Mouse (Mus musculus): ENCODE results near the gene Anxa6. TPM values are rescaled to one million over a fixed set of nuclear protein-coding genes. Genes with fewer than 3 reads are reported as not detected.
A peak's percentile ranks its signal among the peaks of the same experiment; 100 is the strongest.

Anxa6 gene
- total RNA-seq (2021), result 100 to 1,000 TPM; 297 to 313 TPM
- long read RNA-seq, experiment 1, transcript Anxa6-201 (25 exons, 2,471 nt), result minor isoform, 114 of 535 reads
- long read RNA-seq, experiment 1, transcript Anxa6-202 (26 exons, 2,489 nt), result major isoform, 366 of 535 reads
- long read RNA-seq, experiment 1, partial matches to known transcripts, result 31 of 535 reads
- long read RNA-seq, experiment 1, other reads (novel, unspliced or antisense), result 24 of 535 reads
- long read RNA-seq, experiment 2, transcript Anxa6-202 (26 exons, 2,489 nt), result major isoform, 327 of 460 reads
- long read RNA-seq, experiment 2, transcript Anxa6-201 (25 exons, 2,471 nt), result minor isoform, 91 of 460 reads
- long read RNA-seq, experiment 2, partial matches to known transcripts, result 27 of 460 reads
- long read RNA-seq, experiment 2, other reads (novel, unspliced or antisense), result 15 of 460 reads

DNA sequence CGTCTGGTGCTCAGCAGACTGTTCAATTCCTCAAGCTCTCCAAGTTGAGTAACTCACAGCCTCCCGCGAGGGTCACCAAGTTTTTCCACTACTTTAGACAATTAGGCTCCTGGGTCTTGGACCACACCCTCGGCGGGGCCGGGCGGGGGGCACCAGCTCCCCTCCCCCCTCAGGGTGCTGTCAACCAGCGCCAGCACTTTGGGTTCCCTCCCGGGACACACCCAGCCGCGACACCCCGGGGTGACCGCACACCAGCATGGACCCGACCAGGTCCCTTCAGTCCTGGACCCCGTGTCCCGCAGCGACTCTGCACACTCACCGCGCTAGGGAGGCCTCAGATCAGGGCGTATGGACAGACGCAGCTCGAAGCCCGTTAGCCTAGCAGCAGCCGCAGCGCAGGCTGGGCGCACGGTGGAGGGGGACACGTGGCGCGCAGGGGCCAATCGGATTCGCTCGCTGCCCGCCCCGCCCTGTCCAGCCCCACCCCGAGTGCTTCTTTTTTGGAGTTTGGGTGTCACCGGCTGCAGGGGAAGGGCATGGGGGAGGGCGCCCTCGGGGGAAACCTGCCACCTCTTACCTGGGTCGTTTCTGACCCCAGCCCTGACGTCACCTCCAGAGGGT, at the start of gene Anxa6:
Gene Anxa6, minus strand, starts transcription at position 406 of the 621 bp plus-strand sequence.
- DNase-seq, result peak; percentile 88

DNA sequence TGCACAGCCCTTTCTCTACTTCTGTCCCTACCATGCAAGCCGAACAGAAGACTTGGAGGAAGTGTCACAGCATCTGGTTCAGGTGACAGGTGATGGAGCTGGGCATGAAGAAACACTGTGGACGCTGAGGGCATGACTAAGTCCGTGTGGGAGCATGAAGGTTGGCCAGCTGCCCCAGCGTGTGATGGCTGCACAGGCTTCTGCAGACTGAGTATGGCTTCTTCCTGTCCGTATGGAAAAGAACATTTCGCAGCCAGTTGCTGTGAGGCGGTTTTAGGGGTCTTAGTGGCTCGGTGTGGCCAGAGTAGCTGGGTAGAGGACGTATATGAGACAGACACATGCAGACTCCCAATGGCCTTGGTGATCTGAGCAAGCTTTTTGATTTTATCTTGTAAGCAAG, 48.0 kb upstream of the Anxa6 start:
- DNase-seq, result no peak

DNA sequence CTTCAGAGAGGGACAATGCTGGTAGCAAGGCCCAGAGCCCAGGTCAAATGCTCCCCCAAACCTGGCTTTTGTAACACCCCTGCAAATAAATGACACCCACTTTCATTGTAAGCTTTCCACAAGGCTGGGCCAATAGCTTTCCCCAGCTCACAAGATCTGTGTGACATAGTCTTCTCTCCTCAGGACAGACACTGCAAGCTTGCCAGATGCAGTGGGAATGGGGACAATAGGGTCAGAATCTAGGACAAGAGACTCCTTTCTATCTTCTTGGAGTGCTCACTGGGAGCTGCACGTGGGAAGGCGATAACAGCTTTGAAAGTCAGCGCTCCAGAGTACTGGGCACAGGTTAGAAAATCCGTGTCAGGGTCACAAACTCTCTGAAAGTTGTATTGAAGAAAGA, 45.9 kb upstream of the Anxa6 start:
- no peak for DNase-seq

DNA sequence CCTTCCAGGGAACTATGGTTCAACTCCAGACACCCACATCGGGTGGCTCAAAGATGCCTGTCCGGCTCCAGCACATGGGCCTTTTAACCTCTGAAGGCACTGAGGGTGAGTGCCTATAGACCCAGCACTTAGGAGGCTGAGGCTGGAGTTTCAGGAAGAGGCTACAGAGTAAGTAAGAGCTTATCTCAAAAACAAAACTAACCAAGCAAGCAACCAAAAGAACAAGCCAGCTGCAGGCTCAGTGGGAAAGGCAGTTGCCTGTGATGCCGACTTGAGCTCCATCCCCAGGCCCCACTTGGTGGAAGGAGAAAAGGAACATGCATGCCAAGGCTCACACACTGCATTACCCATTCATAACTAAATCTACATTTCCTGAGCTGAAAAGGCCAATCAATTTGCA, 45.3 kb upstream of the Anxa6 start:
- DNase-seq, result no peak

DNA sequence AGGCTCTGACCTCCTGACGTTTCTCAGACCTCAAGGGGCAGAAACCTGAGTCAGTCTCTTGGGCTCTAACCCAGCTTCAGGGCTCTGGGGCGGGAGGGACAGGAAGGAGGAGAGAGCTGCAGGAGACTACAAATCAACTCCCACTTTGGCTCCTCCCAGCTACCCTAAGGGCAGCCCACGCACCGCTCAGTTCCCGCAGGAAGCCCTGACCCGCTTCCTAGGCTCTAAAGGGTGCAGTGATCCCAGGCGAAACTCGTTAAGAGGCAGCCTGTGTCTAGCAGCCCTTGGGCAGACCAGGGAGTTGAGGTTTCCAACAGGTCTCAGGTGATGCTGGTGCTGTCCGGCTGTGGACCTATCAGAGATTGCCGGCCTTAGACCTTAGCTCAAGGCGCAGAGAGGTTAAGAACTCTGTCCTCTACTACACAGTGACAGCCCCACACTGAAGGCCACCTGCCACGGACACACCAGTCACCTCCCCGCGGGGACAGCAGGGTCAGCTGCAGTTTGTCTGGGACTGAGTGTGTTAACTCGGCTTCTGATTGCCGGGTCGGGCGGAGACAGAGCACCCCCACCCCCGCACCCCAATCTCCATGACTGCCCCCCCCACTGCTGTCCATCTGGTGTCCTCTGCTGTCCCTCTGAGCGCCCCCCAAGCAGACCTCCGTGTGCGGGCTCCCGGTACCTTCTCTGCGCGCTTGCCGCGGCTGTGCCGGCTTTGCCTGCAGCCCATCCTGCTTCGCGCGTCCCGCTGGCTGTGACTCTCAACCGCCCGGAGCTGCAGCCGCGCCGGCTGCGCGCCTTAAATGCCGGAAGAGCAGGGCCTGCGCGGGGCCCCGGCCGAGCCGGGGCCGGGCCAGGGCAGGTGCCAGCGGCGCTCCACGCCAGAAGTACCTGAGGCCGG, 44.3 kb upstream of the Anxa6 start, which contains the start of gene Ccdc69:
Gene Ccdc69, minus strand, starts transcription at position 801 of the 901 bp plus-strand sequence.
- peak; percentile 61 for DNase-seq

DNA sequence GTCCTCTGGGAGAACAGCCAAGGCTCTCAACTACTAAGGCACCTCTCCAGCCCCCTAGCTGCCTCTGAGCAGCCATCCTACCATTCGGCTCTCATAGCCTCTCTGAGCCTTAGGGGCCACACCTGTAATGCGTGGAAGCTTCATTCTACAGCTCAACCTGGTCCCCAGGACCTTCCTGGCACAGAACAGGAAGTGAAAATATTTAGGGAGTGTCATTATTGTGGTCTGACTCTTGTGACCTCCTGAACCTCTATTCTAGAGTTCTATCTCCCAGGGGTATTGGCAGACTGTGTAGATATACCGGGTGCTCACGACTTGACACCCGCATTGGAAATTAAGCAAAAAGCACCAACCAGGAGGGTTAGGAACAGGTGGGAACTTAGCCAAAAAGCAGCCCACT, 43.0 kb upstream of the Anxa6 start:
- no peak for DNase-seq

DNA sequence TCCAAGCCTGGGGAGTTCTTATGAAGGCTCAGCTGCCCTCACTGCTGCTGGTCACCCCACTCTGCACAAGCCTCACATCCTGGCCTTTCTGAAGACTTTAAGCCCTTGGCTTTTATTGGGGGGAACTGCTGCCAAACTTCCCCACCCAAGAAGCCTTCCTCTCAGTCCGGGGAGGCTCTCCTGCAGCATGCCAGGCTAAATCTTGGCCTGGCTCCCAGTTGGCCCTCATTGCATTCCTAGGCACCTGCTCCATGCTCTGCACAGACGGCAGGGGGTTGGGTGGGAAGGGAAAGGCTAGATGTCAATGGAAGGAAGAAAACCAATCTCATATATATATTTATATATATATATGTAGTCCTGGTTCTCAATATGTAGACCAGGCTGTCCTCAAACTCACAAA, 42.4 kb upstream of the Anxa6 start:
- peak; percentile 50 for DNase-seq

DNA sequence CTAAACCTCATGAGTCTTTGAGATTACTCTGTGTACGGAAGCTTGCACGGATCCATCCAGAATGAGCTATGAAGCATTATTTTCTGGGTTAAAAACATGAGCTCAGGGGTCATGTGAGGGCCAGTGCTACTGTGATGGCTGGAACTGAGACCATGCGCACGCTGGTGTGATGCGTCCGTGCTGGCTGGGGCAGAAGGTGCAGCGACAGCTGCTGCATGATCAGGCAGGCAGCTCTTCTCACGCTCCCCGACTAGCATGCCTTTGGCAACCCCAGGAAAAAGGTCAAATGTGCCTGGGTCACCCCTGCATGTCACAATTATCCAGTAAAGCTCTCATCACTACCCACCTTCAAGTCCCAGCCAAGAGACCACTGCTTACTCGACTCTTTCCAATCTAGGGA, 39.9 kb upstream of the Anxa6 start:
- DNase-seq, result peak; percentile 30

DNA sequence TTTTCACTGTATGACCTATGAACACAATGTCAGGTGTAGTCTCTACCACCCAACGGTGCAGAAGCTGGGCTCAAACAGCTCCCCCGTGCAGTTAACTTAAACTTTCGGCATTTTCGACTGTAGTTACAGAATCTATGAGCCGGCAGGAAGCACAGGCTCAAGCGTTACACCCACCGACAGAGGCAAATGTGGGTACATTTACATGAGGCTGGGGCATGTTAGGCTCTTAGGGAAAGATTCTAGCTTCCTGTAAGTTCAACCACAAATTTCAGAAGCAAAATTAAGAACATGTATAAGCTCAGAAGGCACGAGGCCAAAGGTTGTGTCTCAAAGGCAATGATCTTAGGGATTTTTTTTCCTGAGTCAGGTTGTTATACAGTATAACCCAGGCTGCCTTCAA, 39.2 kb upstream of the Anxa6 start:
- DNase-seq, result no peak

DNA sequence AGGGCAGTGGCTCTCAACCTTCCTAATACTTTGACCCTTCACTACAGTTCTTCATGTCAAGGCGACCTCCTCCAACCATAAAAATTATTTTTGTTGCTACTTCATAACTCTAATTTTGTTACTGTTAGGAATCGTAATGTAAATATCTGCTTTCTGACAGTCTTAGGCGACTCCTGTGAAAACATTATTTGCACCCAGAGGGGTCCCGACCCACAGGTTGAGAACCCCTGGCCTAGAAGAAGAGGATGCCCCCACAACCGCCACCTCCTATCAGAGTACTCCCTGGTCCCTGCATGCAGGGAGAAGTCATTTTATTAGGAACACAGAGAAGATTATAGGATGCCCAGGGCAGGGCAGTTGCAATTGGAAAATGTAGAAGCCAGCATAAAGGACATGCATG, 38.1 kb upstream of the Anxa6 start:
- no peak for DNase-seq

DNA sequence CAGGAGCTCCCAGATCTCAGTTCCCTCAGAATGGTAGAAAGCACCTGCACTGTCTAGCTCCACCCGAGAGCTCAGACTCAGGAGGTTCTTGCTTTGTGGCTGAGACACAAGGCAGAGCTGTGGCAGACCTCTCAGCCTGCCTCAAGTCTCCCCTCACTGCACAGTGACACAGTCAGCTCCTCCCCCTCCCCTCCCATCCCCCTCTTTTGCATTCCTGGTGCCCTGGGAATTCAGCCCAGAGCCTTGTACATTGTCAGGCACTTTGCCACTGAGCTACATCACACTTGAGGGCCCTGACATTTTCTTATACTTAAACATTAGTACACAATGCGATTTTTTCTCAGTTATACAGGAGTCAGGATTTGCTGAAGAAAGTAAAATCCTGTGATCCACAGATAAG, 35.8 kb upstream of the Anxa6 start:
- no peak for DNase-seq

DNA sequence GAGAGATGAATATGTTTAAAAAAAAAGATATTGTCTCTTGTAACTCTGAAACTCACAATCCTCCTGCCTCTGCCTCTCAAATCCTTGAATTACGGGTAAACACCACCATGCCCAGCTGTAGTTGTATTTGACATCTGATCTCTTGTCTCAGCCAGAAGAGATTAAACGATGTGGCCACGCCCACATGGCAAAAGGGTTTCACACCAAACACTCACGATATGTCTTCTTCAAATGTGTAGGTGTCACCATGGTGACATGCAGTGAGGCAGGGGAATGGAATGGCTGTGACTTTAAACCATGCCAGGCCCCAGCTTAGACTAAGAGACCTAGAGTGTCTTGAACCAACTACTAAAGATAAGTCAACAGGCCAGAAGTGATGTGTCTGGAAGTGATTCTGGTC, 33.7 kb upstream of the Anxa6 start:
- DNase-seq, result no peak

DNA sequence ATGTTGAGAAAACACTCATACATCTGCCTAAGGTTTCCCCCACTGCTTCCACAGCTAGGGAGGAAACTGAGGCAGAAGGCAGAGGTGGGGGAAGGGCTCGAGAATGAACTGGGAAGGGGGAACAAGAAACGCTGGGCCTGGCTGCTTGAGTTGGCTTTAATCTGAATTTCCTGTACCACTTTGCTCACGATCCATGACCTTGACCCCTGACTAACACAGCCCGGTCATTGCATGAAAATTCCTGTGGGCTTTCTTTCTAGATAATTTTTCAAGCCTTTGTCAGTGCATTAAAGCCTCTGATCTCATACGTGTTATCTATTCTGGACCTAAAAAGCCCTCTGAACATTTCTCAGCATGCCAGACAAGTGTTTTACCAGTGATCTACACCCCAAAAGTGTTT, 29.6 kb upstream of the Anxa6 start:
- DNase-seq, result no peak

DNA sequence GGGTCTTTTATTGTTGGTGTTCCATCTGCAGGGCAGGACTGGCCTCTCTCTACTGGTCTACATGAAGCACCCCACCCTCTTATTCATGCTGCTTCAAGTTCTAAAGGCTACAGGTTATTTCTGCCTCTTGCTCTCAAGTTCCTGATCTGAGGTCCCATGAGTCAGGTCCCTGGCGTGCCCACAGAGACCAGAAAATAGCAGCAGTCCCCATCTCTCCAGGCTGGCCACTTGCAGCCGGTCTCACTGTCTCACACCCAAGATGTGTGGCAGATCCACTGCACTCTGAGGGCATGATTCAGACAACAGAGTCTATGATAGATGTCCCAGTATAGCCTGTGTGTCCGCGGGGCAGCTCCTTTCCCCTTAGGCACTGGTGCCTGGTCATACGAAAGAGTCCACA, 27.6 kb upstream of the Anxa6 start:
- DNase-seq, result no peak

DNA sequence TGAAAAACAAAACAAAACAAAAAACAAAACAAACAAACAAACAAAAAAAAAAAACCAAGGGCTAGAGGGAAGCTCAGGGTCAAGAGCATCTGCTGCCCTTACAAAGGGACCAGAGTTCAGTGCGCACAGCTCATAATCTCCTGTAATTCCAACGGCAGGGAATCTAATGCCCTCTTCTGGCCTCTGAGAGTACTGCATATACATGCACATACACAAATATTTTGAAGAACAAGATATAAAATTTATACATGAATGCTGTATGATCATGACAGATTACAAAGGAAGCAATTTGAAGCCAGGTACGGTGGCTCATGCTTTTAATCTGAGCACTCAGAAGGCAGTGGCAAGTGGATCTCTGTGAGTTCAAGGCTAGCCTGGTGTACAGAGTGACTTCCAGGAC, 24.3 kb upstream of the Anxa6 start:
- DNase-seq, result no peak

DNA sequence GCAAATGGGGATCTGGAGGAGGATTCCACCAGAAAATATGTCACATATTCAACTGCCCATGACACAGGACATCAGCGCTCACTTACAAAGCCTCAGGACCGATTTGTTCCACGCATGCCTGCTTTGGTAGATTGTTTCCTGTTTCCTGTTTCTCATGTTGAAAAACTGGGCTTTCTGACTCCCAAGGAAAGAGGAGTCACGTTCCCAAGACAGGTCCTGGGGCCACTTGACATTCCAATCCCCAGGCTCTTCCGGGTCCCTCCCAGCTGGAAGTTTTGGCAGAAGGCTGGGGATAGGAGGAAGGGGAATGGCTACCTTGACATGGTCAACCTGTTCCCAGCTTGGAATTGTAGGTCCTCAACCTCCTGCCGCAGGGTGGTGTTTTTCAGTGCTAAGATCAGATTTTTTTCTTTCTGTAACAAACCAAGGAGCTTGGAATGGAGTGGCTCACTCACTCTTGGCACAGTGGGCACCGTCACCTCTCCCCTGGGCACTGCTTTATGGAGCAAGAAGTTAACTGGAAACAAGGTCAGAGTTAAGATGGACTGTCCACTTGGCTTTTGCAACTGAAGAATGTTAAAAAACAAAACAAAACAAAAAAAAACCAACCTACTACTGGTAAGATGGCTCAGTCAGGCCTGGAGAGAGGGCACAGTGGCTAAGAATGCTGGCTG, 17.7 kb upstream of the Anxa6 start:
- DNase-seq, result no peak

DNA sequence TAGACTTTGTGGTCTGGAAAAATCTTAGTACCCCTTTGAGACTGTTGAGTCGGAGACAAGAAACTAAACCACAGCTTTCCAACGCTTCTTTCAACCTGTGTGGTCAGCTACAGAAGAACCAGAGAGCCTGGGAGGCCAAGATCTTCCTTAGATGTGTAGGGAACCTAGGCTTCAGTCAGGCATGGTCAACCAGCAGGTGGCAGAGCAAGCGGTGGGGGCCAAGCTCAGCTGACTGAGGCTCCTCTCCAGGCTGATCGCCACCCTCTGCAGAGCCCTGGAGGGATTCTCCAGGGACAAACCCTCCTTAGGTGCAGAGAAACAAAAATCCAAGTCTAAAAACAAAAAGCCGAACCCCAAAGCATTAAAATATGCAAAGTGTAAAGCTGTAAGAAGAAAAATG, 13.4 kb upstream of the Anxa6 start:
- DNase-seq, result peak; percentile 49

DNA sequence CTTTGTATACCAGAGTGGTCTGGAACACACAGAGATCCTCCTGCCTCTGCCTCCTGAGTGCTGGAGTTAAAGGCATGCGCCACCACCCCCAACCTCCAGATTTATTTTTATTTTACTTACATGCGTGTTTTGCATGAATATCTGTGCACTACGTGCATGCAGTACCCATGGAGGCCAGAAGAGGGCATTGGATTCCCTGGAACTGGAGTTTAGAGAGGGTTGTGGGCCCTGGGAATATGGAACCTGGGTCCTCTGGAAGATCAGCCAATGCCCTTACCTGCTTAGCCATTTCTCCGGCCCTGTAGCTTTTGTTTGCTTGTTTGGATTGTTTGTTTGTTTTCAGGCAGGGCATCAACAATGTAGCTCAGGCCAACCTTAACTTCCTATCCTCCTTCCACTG, 8.1 kb upstream of the Anxa6 start:
- DNase-seq, result peak; percentile 16

DNA sequence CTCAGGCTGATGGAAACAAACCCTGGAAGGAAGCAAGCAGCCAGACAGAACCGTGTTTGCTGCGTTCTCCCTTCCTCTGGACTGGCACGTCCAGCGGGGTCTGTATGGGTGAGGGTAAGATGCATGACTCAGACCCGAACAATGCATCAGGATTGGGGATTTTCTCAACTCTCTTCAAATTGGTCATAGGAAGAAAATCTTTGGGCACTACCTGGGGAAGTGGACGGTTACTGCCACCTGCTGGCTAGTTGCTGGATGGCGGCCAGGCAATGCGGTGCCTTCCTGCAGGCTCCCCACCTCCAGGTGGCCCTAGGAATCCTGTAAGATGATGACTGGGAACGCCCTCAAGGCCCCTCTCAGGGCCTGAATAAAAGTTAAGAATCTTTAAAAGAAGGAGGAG, 6.3 kb upstream of the Anxa6 start:
- peak; percentile 88 for DNase-seq

DNA sequence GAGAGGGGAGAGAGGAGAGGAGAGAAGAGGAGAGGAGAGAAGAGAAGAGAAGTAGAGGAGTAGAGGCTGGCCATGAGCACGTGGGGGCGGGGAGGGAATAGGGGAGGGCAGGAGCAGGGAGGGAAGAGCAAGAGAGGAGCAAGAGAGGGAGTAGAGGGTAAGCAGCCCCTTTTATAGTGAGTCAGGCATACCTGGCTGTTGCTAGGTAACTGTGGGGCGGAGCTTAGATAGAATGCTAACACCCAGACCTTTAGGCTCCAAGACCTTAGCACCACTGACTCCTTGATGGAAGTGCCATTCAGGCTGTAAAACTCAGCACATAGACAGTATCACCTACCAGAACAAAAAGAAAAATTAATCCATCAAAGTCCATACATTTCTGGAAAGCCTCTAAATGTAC, 3.4 kb upstream of the Anxa6 start:
- DNase-seq, result no peak

DNA sequence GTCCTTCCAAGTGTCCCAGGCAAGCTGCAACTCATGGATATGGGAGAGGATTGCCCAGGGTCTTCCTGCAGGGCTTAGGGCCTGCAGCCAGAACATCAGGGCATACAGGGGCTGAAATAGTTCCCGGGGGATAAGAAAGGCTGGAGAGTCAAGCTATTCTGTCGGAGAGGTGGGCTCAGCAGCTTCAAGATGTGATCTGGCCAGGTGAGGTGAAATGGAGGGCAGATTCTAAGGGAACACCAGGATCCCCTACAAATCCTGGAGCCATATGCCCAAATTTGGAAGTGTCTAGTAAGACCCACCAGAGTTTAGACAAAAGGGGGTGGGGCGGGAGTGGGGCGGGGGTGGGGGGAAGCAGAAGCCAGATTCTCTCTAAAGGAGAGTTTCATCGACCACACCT, 959 bp downstream of the Anxa6 start:
- peak; percentile 10 for DNase-seq

DNA sequence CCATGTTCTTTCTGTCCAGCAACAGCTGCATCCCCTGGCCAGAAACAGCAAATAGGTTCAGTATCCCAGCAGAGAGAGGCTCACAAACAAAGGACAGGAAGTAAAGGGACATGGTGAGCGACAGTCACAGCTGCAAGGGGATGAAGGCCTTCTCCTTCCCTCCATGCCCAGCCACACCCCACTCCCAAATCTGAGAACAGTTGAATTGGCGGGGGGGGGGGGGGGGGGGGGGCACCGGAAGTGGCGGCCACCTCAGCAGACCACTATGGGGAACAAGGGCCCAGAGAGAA, 1.3 kb downstream of the Anxa6 start:
- DNase-seq, result peak; percentile 14

All from gastrocnemius, postnatal 10 days (tissue).